Mouse (Mus musculus) heart, embryonic 15.5 days (tissue): ENCODE data around the gene Sparcl1. TPM values are rescaled to one million over a fixed set of nuclear protein-coding genes. Genes with fewer than 3 reads are reported as not detected.

ENCODE experiments used
- ATAC-seq: fragments of 200-750 bp; cut with Nextera tagmentation; replicated peaks from 2 replicates; pipeline ENCODE4 v1.8.0; 2017; ENCODE audit warnings: low read depth, moderate TSS enrichment; ENCODE audit not compliant: insufficient number of reproducible peaks, insufficient read depth, low FRiP score
- H3K27ac ChIP-seq: fragments of 300-500 bp; sonication (generic); 2 replicates; pipeline ENCODE4 v1.5.1; 2015; ENCODE audit warnings: mild to moderate bottlenecking, inconsistent platforms
- H3K27me3 ChIP-seq: fragments of 300-500 bp; sonication (generic); 2 replicates; pipeline ENCODE4 v1.6.1; 2015; ENCODE audit warnings: inconsistent platforms
- H3K36me3 ChIP-seq: fragments of 300-500 bp; sonication (generic); 2 replicates; pipeline ENCODE4 v1.6.1; 2015; ENCODE audit warnings: mild to moderate bottlenecking, inconsistent platforms
- H3K4me1 ChIP-seq: fragments of 300-500 bp; sonication (generic); replicated peaks from 2 replicates; pipeline ENCODE4 v1.6.1; 2015; ENCODE audit warnings: inconsistent platforms
- H3K4me2 ChIP-seq: fragments of 300-500 bp; sonication (generic); 2 replicates; pipeline ENCODE4 v1.6.1; 2015; ENCODE audit warnings: inconsistent platforms, mild to moderate bottlenecking, moderate library complexity
- H3K4me3 ChIP-seq: fragments of 300-500 bp; sonication (generic); 2 replicates; pipeline ENCODE4 v1.5.1; 2015; ENCODE audit warnings: mild to moderate bottlenecking, inconsistent platforms
- H3K9ac ChIP-seq: fragments of 300-500 bp; sonication (generic); 2 replicates; pipeline ENCODE4 v1.6.1; 2015; ENCODE audit warnings: mild to moderate bottlenecking, inconsistent platforms
- H3K9me3 ChIP-seq: fragments of 300-500 bp; sonication (generic); replicated peaks from 2 replicates; pipeline ENCODE4 v1.6.1; 2016; ENCODE audit warnings: inconsistent platforms
- WGBS: fragments of 180-500 bp; shearing (Covaris S2); methylation state at CpG from one replicate; pipeline ENCODE4 v1.1.7; 2015; ENCODE audit warnings: mixed read lengths; 5-methylcytosine and 5-hydroxymethylcytosine counted together
- polyA plus RNA-seq: library from polyadenylated mRNA; unstranded; fragments of >200 nt; fragmentation: Nextera tagmentation; extraction: Ambion mirVana; gene quantifications from 2 replicates; pipeline ENCODE4 v1.2.1, GENCODE M21; 2015

The Sparcl1 gene
- polyA plus RNA-seq, 1 experiment from 2014 or later: 113 TPM

- ATAC-seq: no peak
- peak overlapping the region; percentile 26 for H3K4me2 ChIP-seq
- H3K4me3 ChIP-seq: no peak overlapping the region
- peaks cover 42% of the 10 kb centered on the region for H3K4me1 ChIP-seq
- H3K9ac ChIP-seq: no peak overlapping the region
- no peaks in the 10 kb centered on the region for H3K27me3 ChIP-seq
- no peaks in the 10 kb centered on the region for H3K9me3 ChIP-seq
- peak overlapping the region; percentile 51 for H3K27ac ChIP-seq
- WGBS: 20% methylated on average over 3 of the region's 3 CpGs
- no peaks in the 10 kb centered on the region for H3K36me3 ChIP-seq
Measured at GRCm38 (mm10) chr5:104109516-104109915, 4.0 kb downstream of the Sparcl1 start.

- H3K27ac ChIP-seq: peak overlapping the region; percentile 51
- WGBS: 29% methylated on average over 18 of the region's 18 CpGs
- no peaks in the 10 kb centered on the region for H3K27me3 ChIP-seq
- no peak overlapping the region for H3K9ac ChIP-seq
- H3K9me3 ChIP-seq: no peaks in the 10 kb centered on the region
- peak overlapping the region; percentile 0; the same call in 1 of the 2 replicates for H3K4me3 ChIP-seq
- H3K36me3 ChIP-seq: no peaks in the 10 kb centered on the region
- no peak for ATAC-seq
- peaks cover 42% of the 10 kb centered on the region for H3K4me1 ChIP-seq
- H3K4me2 ChIP-seq: peak overlapping the region; percentile 26
Measured at GRCm38 (mm10) chr5:104108879-104109369, 4.6 kb downstream of the Sparcl1 start.

- H3K27me3 ChIP-seq: no peaks in the 10 kb centered on the region
- H3K27ac ChIP-seq: peak overlapping the region; percentile 51
- 64% methylated on average over 11 of the region's 11 CpGs for WGBS
- ATAC-seq: no peak
- H3K4me2 ChIP-seq: peak overlapping the region; percentile 26
- H3K9ac ChIP-seq: no peak overlapping the region
- peaks cover 40% of the 10 kb centered on the region for H3K4me1 ChIP-seq
- no peaks in the 10 kb centered on the region for H3K36me3 ChIP-seq
- no peak overlapping the region for H3K4me3 ChIP-seq
- H3K9me3 ChIP-seq: no peaks in the 10 kb centered on the region
Measured at GRCm38 (mm10) chr5:104108127-104108875, 5.2 kb downstream of the Sparcl1 start.

GRCm38 (mm10) chr5:104104111-104104510 lies 9.4 kb downstream of the Sparcl1 start:
- no peak overlapping the region for H3K27ac ChIP-seq
- no peak overlapping the region for H3K9ac ChIP-seq
- no peaks in the 10 kb centered on the region for H3K36me3 ChIP-seq
- 78% methylated on average over 2 of the region's 2 CpGs for WGBS
- no peak overlapping the region for H3K4me2 ChIP-seq
- no peak overlapping the region for H3K4me3 ChIP-seq
- H3K27me3 ChIP-seq: no peaks in the 10 kb centered on the region
- peaks cover 29% of the 10 kb centered on the region for H3K4me1 ChIP-seq
- H3K9me3 ChIP-seq: no peaks in the 10 kb centered on the region
- ATAC-seq: no peak

GRCm38 (mm10) chr5:104103171-104103570 lies 10.4 kb downstream of the Sparcl1 start:
- peaks cover 20% of the 10 kb centered on the region for H3K4me1 ChIP-seq
- 64% methylated on average over 4 of the region's 4 CpGs for WGBS
- no peak overlapping the region for H3K4me3 ChIP-seq
- H3K36me3 ChIP-seq: no peaks in the 10 kb centered on the region
- no peaks in the 10 kb centered on the region for H3K9me3 ChIP-seq
- no peaks in the 10 kb centered on the region for H3K27me3 ChIP-seq
- H3K9ac ChIP-seq: no peak overlapping the region
- H3K4me2 ChIP-seq: no peak overlapping the region
- no peak overlapping the region for H3K27ac ChIP-seq
- ATAC-seq: no peak

GRCm38 (mm10) chr5:104101678-104102531 lies 11.6 kb downstream of the Sparcl1 start:
- Histone ChIP-seq H3K27me3 (no peaks in the 10 kb centered on the region), H3K9ac (no peak overlapping the region), H3K36me3 (no peaks in the 10 kb centered on the region), H3K4me1 (peaks cover 12% of the 10 kb centered on the region), H3K4me3 (no peak overlapping the region), H3K27ac (no peak overlapping the region), H3K9me3 (no peaks in the 10 kb centered on the region), H3K4me2 (no peak overlapping the region)
- no peak for ATAC-seq
- 35% methylated on average over 10 of the region's 10 CpGs for WGBS

- Histone ChIP-seq H3K9me3 (no peaks in the 10 kb centered on the region), H3K27ac (peak overlapping the region; percentile 53), H3K4me2 (no peak overlapping the region), H3K27me3 (no peaks in the 10 kb centered on the region), H3K4me3 (no peak overlapping the region), H3K4me1 (peaks cover 8% of the 10 kb centered on the region), H3K9ac (no peak overlapping the region), H3K36me3 (no peaks in the 10 kb centered on the region)
- WGBS: 56% methylated on average over 16 of the region's 16 CpGs
- ATAC-seq: no peak
Measured at GRCm38 (mm10) chr5:104096078-104096938, 17.2 kb downstream of the Sparcl1 start.

- H3K4me2 ChIP-seq: peak overlapping the region; percentile 25
Measured at GRCm38 (mm10) chr5:104095416-104096077, 18.0 kb downstream of the Sparcl1 start.

GRCm38 (mm10) chr5:104089751-104090150 lies 23.8 kb downstream of the Sparcl1 start:
- Histone ChIP-seq H3K36me3 (peaks cover 7% of the 10 kb centered on the region), H3K4me1 (no peaks in the 10 kb centered on the region)
- 62% methylated on average over 2 of the region's 2 CpGs for WGBS

More at GRCm38 (mm10) chr5:104095416-104096077, 18.0 kb downstream of the Sparcl1 start:
- H3K27ac ChIP-seq: peak overlapping the region; percentile 52
- H3K4me1 ChIP-seq: peaks cover 8% of the 10 kb centered on the region
- no peaks in the 10 kb centered on the region for H3K36me3 ChIP-seq
- 37% methylated on average over 11 of the region's 11 CpGs for WGBS
- H3K9me3 ChIP-seq: no peaks in the 10 kb centered on the region
- no peak for ATAC-seq
- no peaks in the 10 kb centered on the region for H3K27me3 ChIP-seq
- no peak overlapping the region for H3K9ac ChIP-seq
- H3K4me3 ChIP-seq: no peak overlapping the region

GRCm38 (mm10) chr5:104085366-104085765 lies 28.2 kb downstream of the Sparcl1 start:
- H3K9me3 ChIP-seq: no peaks in the 10 kb centered on the region
- H3K27ac ChIP-seq: no peak overlapping the region
- no peak for ATAC-seq
- H3K4me3 ChIP-seq: no peak overlapping the region
- peaks cover 7% of the 10 kb centered on the region for H3K36me3 ChIP-seq
- WGBS: 86% methylated on average over 9 of the region's 9 CpGs
- no peaks in the 10 kb centered on the region for H3K4me1 ChIP-seq
- H3K9ac ChIP-seq: no peak overlapping the region
- no peak overlapping the region for H3K4me2 ChIP-seq
- H3K27me3 ChIP-seq: no peaks in the 10 kb centered on the region

More at GRCm38 (mm10) chr5:104089751-104090150, 23.8 kb downstream of the Sparcl1 start:
- Histone ChIP-seq H3K4me3 (no peak overlapping the region), H3K4me2 (no peak overlapping the region), H3K27ac (no peak overlapping the region), H3K27me3 (no peaks in the 10 kb centered on the region), H3K9ac (no peak overlapping the region), H3K9me3 (no peaks in the 10 kb centered on the region)
- no peak for ATAC-seq
